Mouse (Mus musculus) thymus, postnatal 25 days (tissue): ENCODE results near the gene Cad.
"Not testable (repeated sequence)": the region's sequence is repeated elsewhere in the genome, so short reads cannot be mapped to it uniquely, and the experiment has no call there.

Experiments used
- DNase-seq: peaks from one replicate; pipeline ENCODE4 v3.0.0; 2022

The Cad gene

GRCm38 (mm10) chr5:31054261-31055215 lies at the start of gene Cad:
Cad (plus strand) TSS chr5:31054780.
- DNase-seq = peak; percentile 96

GRCm38 (mm10) chr5:31012737-31013136 lies 41.8 kb upstream of the Cad start:
- DNase-seq = peak; percentile 61

- DNase-seq = no peak
These were observed 38.7 kb upstream of the Cad start for GRCm38 (mm10) chr5:31015913-31016312.

- not testable (repeated sequence) for DNase-seq
These were observed 32.8 kb upstream of the Cad start for GRCm38 (mm10) chr5:31021790-31022189.

GRCm38 (mm10) chr5:31022690-31023089 lies 31.9 kb upstream of the Cad start:
- DNase-seq = no peak

GRCm38 (mm10) chr5:31023254-31023653 lies 31.3 kb upstream of the Cad start:
- DNase-seq = no peak

- DNase-seq = no peak
These were observed 29.9 kb upstream of the Cad start for GRCm38 (mm10) chr5:31024641-31025040.

GRCm38 (mm10) chr5:31030926-31031325 lies 23.7 kb upstream of the Cad start:
- DNase-seq = no peak

- no peak for DNase-seq
These were observed 23.1 kb upstream of the Cad start for GRCm38 (mm10) chr5:31031508-31031907.

GRCm38 (mm10) chr5:31034669-31035068 lies 19.9 kb upstream of the Cad start:
- no peak for DNase-seq

- not testable (repeated sequence) for DNase-seq
These were observed 18.0 kb upstream of the Cad start for GRCm38 (mm10) chr5:31036556-31036955.

- DNase-seq = no peak
These were observed 16.3 kb upstream of the Cad start for GRCm38 (mm10) chr5:31038171-31038845.

- DNase-seq = no peak
These were observed 8.2 kb upstream of the Cad start for GRCm38 (mm10) chr5:31046416-31046815.

- no peak for DNase-seq
These were observed 7.5 kb upstream of the Cad start for GRCm38 (mm10) chr5:31047074-31047473.

GRCm38 (mm10) chr5:31047848-31048762 lies 6.5 kb upstream of the Cad start, which contains the start of gene Atraid:
Atraid (plus strand) TSS chr5:31048312.
- DNase-seq = peak; percentile 98

- peak; percentile 53 for DNase-seq
These were observed 5.6 kb upstream of the Cad start, which contains the start of gene Slc5a6 for GRCm38 (mm10) chr5:31048763-31049641. Slc5a6 (minus strand) TSS chr5:31048924.

- DNase-seq = no peak
These were observed 4.2 kb upstream of the Cad start for GRCm38 (mm10) chr5:31050427-31050826.

- not testable (repeated sequence) for DNase-seq
These were observed 852 bp upstream of the Cad start for GRCm38 (mm10) chr5:31053728-31054127.

GRCm38 (mm10) chr5:31055216-31056140 lies 898 bp downstream of the Cad start:
- no peak for DNase-seq

- no peak for DNase-seq
These were observed 15.2 kb downstream of the Cad start for GRCm38 (mm10) chr5:31069810-31070209.
